Mouse (Mus musculus): ENCODE results near the gene 2310022A10Rik. TPM values are rescaled to one million over a fixed set of nuclear protein-coding genes. Genes with fewer than 3 reads are reported as not detected.
"Not testable (repeated sequence)": the region's sequence is repeated elsewhere in the genome, so short reads cannot be mapped to it uniquely, and the experiment has no call there.

The 2310022A10Rik gene
- total RNA-seq, 2 experiments from 2014 or later: 21.4 to 26.2 TPM

DNA sequence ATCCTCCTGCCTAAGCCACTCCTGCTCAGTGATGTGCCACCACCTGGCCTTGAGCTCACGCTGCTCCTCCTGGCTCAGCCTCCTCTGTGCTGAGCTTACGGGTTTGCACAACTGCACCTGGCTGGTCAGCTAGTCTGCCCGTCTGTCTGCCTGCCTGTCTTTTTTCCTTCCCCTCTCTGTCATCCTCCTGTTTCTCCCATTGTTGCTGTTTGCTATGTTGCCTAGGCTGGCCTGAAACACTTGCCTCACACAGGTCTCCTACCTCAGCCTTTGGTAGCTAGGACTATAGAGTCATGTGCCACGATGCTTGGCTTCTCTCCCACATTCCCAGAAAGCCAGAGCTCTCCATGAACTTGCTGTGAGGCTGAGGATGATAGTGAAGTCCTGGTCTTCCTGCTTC is 59.9 kb downstream of the 2310022A10Rik start:
- no peak for DNase-seq (ENCODE audit: low spot score in 2 of 2)

DNA sequence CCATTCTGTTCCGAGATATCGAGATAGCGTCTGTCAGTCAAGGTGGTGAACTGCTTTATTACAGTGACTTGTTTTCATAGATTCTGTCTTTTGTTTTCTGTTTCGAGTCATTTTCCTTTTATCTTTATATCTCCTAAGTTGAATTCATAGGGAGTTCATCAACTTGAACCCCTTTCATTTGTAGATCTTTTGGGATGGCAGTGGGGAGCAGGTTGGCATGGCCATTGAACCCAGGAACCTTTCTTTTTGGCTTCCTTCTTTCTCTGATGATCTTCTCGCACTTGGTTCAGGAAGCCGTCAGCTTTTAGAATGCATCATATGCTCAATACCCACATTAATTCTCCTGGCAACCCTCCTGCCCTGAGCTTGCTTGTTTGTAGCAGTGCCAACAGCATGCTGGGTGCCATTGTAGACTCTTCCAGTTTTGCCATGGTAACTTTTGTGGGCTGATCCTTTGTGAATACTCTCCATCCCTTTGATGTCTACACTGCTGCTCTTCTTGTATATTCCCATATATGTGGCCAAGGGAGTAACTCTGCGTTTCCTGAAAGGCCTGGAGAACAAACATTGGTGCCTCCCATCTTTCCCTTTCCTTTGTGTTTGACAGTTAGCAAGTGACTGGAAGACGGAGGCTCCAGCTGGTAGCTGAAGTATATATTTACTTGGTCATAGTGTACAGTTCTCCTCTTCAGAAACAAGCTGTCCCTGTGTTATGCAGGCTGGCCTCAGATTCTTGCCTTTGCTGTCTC is 60.9 kb downstream of the 2310022A10Rik start:
- peak; percentile 63 to 71 for DNase-seq (ENCODE audit: low spot score in 2 of 2)

DNA sequence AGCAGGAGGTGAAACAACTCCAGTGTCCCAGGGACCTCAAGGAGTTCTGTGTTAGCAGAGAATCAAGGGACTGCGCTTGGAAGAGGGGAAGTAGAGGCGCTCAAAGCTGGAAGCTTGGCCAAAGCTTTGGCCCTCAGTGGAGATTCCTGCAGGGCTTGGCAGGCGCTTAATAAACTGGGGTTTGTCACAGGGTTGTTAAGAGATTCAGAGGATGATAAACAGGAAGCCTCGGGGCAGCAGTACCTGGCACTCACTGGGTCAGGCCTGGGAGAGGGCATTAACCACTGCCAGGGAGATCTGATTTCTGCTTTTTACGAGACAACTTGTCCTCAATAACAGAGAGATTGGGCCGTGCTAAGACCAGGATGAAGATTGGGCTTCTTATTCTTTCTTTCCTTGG is 68.0 kb downstream of the 2310022A10Rik start:
- DNase-seq (ENCODE audit: low spot score in 2 of 2): peak in 1 of 2 experiments; percentile 53

DNA sequence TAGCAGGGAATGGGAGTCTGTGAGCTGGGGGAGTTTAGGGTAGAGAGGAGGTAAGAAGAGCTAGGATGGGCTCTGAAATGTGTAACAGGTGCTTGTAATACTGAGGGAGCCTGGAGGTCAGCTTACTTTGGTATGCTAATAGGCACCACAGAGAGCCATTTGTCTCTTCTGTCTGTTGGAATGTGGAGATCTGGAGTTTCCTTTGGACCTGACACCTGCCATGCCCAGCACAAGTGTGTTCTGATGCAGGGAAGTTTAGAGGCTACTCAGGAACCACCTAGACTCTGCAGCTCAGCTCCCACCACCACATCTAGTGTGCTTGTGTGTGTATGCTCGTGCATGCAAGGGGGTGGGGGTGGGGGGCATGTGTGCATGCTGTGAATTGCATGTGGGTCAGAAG is 69.2 kb downstream of the 2310022A10Rik start:
- DNase-seq (ENCODE audit: low spot score in 2 of 2): no peak

DNA sequence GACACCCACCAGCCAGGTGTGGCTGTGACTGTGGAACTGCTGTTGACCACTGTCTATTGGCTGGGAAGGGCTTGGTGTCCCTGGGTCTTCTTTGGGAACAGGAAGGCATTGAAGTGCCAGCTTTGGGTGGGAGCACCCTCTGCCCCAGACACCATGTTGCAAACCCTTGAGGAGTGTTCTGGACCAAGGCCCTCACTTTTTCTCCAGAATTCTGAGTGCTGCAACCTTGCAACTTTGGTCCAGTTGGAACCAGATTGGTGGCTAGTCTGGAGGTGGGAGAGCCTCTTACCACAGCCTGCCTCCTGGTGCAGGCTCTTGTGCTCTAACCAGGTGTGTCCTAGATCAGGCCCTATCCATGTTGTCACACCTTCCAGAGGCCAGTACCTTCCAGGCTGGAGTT is 71.9 kb downstream of the 2310022A10Rik start:
- DNase-seq (ENCODE audit: low spot score in 2 of 2): no peak

DNA sequence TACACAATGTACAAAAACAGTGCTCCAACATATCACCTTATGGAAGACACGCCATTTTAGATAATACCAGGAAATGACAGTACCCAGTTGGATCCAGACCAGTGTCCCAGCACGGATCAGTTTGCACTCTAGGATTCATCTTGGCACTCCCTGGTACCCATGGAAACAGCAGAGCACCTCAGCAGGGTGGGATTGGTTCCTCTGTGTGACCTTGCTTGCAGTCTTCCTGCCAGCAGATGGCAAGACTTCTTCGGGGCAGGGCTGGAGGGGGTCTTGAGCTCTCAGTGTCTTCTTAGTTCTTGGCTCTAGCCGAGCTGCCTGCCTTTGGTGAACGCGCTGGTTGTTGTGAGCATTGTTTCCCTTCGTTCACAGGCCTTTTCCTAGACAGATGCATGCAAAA is 74.7 kb downstream of the 2310022A10Rik start:
- DNase-seq (ENCODE audit: low spot score in 2 of 2): no peak

DNA sequence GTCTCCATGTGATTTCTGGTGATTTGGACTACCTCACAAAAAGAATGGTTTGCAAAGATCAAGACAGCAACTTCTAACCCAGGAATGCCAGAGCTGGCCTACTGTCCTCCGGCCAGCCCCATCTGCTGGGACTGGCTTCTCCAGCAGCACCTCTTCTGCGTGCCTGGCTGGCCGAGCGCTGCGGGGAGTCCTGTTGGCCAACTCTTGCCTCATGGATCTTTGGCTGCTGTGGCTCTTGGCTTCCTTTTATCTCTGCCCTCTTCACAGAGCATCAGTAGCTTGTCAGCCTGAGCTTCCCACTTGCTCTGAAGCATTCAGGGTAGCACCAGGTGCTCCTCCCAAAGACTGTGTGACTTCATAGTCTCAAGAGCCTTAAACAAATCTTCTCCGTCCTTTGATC is 75.2 kb downstream of the 2310022A10Rik start:
- no peak for DNase-seq (ENCODE audit: low spot score in 2 of 2)

DNA sequence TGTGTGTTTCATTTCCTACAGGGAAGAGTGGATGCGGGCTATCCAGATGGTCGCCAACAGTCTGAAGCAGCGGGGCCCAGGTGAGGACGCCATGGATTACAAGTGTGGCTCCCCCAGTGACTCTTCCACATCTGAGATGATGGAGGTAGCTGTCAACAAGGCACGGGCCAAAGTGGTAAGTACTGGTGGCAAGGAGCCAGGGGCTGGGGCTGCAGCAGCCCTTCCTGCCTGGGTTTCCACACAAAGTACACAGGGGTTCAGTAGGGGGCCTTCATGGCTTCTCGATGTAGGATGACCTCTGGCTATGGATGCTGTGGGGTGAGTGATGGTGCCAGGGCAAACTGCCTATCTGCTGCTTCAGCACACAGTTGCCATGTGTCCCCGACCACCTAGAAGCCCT is 75.8 kb downstream of the 2310022A10Rik start:
- DNase-seq (ENCODE audit: low spot score in 2 of 2): not testable (repeated sequence)

DNA sequence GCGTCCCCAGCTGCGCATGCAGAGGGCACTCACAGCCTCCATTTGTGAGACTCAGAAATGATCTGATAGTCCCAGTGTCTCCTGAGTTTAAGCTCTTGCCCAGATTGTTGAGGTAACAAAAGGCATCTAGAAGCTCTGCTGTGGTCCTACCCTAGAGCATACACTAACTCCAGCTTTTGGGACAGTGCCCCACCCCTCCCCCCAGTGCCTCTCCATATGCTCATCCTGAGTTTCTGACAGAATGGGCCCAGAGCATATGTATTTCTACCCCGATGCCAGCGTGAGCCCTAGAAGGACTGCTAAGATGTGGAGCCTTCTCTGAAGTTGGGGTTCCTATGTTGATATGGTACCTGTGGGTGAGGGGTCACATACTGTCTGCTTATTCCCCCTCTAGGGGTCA is 78.4 kb downstream of the 2310022A10Rik start:
- DNase-seq (ENCODE audit: low spot score in 2 of 2): no peak

Other genes starting within 250 kb of the 2310022A10Rik start
- gene Ltbp4, start 215.5 kb upstream of the 2310022A10Rik start, total RNA-seq (2021): 10 to 100 TPM; 49.9 to 59.2 TPM
- 10 to 100 TPM; 24.9 to 29.9 TPM for gene Shkbp1, start 197.2 kb upstream of the 2310022A10Rik start, total RNA-seq (2021)
- not detected for gene Gm20479, start 195.8 kb upstream of the 2310022A10Rik start, total RNA-seq (2021)
- 100 to 1,000 TPM in 1 of 2 experiments, 10 to 100 TPM in 1; 89.6 to 105 TPM for gene Sptbn4, start 105.5 kb upstream of the 2310022A10Rik start, total RNA-seq (2021)
- gene Blvrb, start 105.3 kb upstream of the 2310022A10Rik start, total RNA-seq (2021): 10 to 100 TPM; 16.5 to 17.1 TPM
- 1 to 10 TPM; 3.6 to 3.8 TPM for gene Sertad3, start 79.5 kb upstream of the 2310022A10Rik start, total RNA-seq (2021)
- 1 to 10 TPM; 4.5 TPM for gene Sertad1, start 66.3 kb upstream of the 2310022A10Rik start, total RNA-seq (2021)
- gene Prx, start 53.9 kb upstream of the 2310022A10Rik start, total RNA-seq (2021): 1 to 10 TPM; 1.1 to 1.5 TPM
- under 1 TPM; 0.11 to 0.23 TPM for gene Hipk4, start 30.0 kb upstream of the 2310022A10Rik start, total RNA-seq (2021)
- 100 to 1,000 TPM; 468 to 470 TPM for gene Pld3, start within 50 bp of the 2310022A10Rik start, total RNA-seq (2021)
- gene Akt2, start 38.3 kb downstream of the 2310022A10Rik start, total RNA-seq (2021): 10 to 100 TPM; 92.7 to 94.8 TPM
- 100 to 1,000 TPM; 106 to 114 TPM for gene Ttc9b, start 100.7 kb downstream of the 2310022A10Rik start, total RNA-seq (2021)
- gene Map3k10, start 121.4 kb downstream of the 2310022A10Rik start, total RNA-seq (2021): 100 to 1,000 TPM; 186 to 195 TPM
- gene Zfp607b, start 136.1 kb downstream of the 2310022A10Rik start, total RNA-seq (2021): 1 to 10 TPM; 9.2 to 9.7 TPM
- 10 to 100 TPM; 36.6 to 37.3 TPM for gene Zfp60, start 178.2 kb downstream of the 2310022A10Rik start, total RNA-seq (2021)